Mouse (Mus musculus): Measurements from ENCODE around the gene Mindy1.
A peak's percentile ranks its signal among the peaks of the same experiment; 100 is the strongest.

Mindy1 gene

GRCm38 (mm10) chr3:95294316-95294715 is 13.2 kb downstream of the Mindy1 start:
- DNase-seq (ENCODE audit: low read depth, low spot score) = no peak

GRCm38 (mm10) chr3:95294718-95295117 is 13.6 kb downstream of the Mindy1 start:
- DNase-seq (ENCODE audit: low read depth, low spot score) = no peak

- DNase-seq (ENCODE audit: low read depth, low spot score) = no peak
Observed at GRCm38 (mm10) chr3:95295321-95296102, 14.4 kb downstream of the Mindy1 start.

GRCm38 (mm10) chr3:95296103-95296469 is 14.9 kb downstream of the Mindy1 start:
- peak; percentile 61 for DNase-seq (ENCODE audit: low read depth, low spot score)

- DNase-seq (ENCODE audit: low read depth, low spot score) = no peak
Observed at GRCm38 (mm10) chr3:95298018-95298417, 16.9 kb downstream of the Mindy1 start.

- no peak for DNase-seq (ENCODE audit: low read depth, low spot score)
Observed at GRCm38 (mm10) chr3:95301204-95301796, 20.2 kb downstream of the Mindy1 start.

- DNase-seq (ENCODE audit: low read depth, low spot score) = no peak
Observed at GRCm38 (mm10) chr3:95306244-95306643, 25.1 kb downstream of the Mindy1 start.

GRCm38 (mm10) chr3:95307100-95307499 is 26.0 kb downstream of the Mindy1 start, which contains the start of gene Anxa9:
Gene Anxa9, minus strand, starts transcription at chr3:95307176.
- DNase-seq (ENCODE audit: low read depth, low spot score) = no peak

- no peak for DNase-seq (ENCODE audit: low read depth, low spot score)
Observed at GRCm38 (mm10) chr3:95310496-95310895, 29.4 kb downstream of the Mindy1 start.

GRCm38 (mm10) chr3:95310968-95311882 is 30.1 kb downstream of the Mindy1 start:
- peak; percentile 64 for DNase-seq (ENCODE audit: low read depth, low spot score)

GRCm38 (mm10) chr3:95312623-95313022 is 31.5 kb downstream of the Mindy1 start:
- peak; percentile 34 for DNase-seq (ENCODE audit: low read depth, low spot score)

GRCm38 (mm10) chr3:95313476-95313875 is 32.3 kb downstream of the Mindy1 start:
- DNase-seq (ENCODE audit: low read depth, low spot score) = no peak

GRCm38 (mm10) chr3:95314075-95314474 is 32.9 kb downstream of the Mindy1 start:
- DNase-seq (ENCODE audit: low read depth, low spot score) = no peak

GRCm38 (mm10) chr3:95314486-95315093 is 33.4 kb downstream of the Mindy1 start, which contains the start of gene Cers2:
Gene Cers2, plus strand, starts transcription at chr3:95314791.
- DNase-seq (ENCODE audit: low read depth, low spot score) = no peak

- DNase-seq (ENCODE audit: low read depth, low spot score) = peak; percentile 91
Observed at GRCm38 (mm10) chr3:95315094-95315843, 34.1 kb downstream of the Mindy1 start.

- no peak for DNase-seq (ENCODE audit: low read depth, low spot score)
Observed at GRCm38 (mm10) chr3:95315844-95316550, 34.9 kb downstream of the Mindy1 start.

GRCm38 (mm10) chr3:95317414-95318080 is 36.4 kb downstream of the Mindy1 start:
- peak; percentile 59 for DNase-seq (ENCODE audit: low read depth, low spot score)

GRCm38 (mm10) chr3:95318548-95318947 is 37.4 kb downstream of the Mindy1 start:
- no peak for DNase-seq (ENCODE audit: low read depth, low spot score)

- DNase-seq (ENCODE audit: low read depth, low spot score) = no peak
Observed at GRCm38 (mm10) chr3:95319110-95319509, 38.0 kb downstream of the Mindy1 start.

Data from CD4-positive helper T cell, adult 2 months (primary cell).